ENCODE assay signal across 10 mouse cellular contexts in genomic region chr7:65772845-65773244, GRCm38 (mm10).
DNase-seq lines count a peak whose midpoint lies in the region; ATAC-seq and TF ChIP-seq lines count a peak whose summit lies in the region.
"Had no signal": no experiment of that assay in that cellular context is flagged by ENCODE, and none has a peak within 500 bp of the region (broad histone marks: within the 10 kb centered on the region; RNA-seq: fewer than 3 reads in every experiment).

No protein-coding gene starts in this region.

- H3K9ac ChIP-seq in embryonic facial prominence, embryonic 11.5 days (replicated peaks; ENCODE audit: low read length), result no peak overlapping the region
- H3K9ac ChIP-seq in liver, adult 2 months (ENCODE audit: low read depth, low read length), result no peak overlapping the region
- H3K9ac ChIP-seq in liver, embryonic 11.5 days (ENCODE audit: low read depth, low read length), result no peak overlapping the region
- H3K9ac ChIP-seq: kidney, embryonic 15.5 days had no signal

- no peak for ATAC-seq in embryonic facial prominence, embryonic 11.5 days (replicated peaks; ENCODE audit: insufficient number of reproducible peaks, low FRiP score, low TSS enrichment, low read depth)
- ATAC-seq in liver, embryonic 11.5 days (replicated peaks; ENCODE audit: low FRiP score), result no peak
- no peak for ATAC-seq in Patski
- ATAC-seq: activated CD4-positive, CD25-positive, alpha-beta regulatory T cell, adult 4 months had no signal

- peak; percentile 9 for DNase-seq in embryonic facial prominence, embryonic 11.5 days (ENCODE audit: low spot score)
- no peak for DNase-seq in embryonic facial prominence, embryonic 10.5 days (ENCODE audit: low spot score)
- peak; percentile 45 for DNase-seq in liver, adult 2 months (ENCODE audit: extremely low read depth, low read depth, low spot score)
- DNase-seq in liver, embryonic 11.5 days (ENCODE audit: low spot score), result no peak
- DNase-seq in A20 (ENCODE audit: low read depth, low spot score) (peak; percentile 10), Patski (ENCODE audit: low read depth, low spot score) (no peak)
- DNase-seq in urinary bladder, postnatal 10 days (ENCODE audit: low spot score), result no peak
- DNase-seq in layer of hippocampus, adult 9-10 months (ENCODE audit: low spot score), result no peak

- in situ Hi-C loops in Patski (cut with MboI; ENCODE audit: low pct_unique_long_range_greater_than_20kb), result loop anchor here (5.0 kb wide), 1 partner anchor 279 kb away; no protein-coding TSS in a partner anchor

- POLR2A ChIA-PET in Patski (lab: Charles Lee), result no interaction called here

- H3K4me1 ChIP-seq in embryonic facial prominence, embryonic 11.5 days (ENCODE audit: control insufficient read depth, insufficient read depth, low read length), result no peaks in the 10 kb centered on the region
- no peaks in the 10 kb centered on the region for H3K4me1 ChIP-seq in embryonic facial prominence, embryonic 10.5 days
- H3K4me1 ChIP-seq in liver, adult 2 months (ENCODE audit: control insufficient read depth, insufficient read depth, low read length), result peaks cover 7% of the 10 kb centered on the region
- no peaks in the 10 kb centered on the region for H3K4me1 ChIP-seq in liver, embryonic 11.5 days (replicated peaks; ENCODE audit: control insufficient read depth, insufficient read depth, low read length)
- H3K4me1 ChIP-seq: kidney, embryonic 15.5 days had no signal

- no peak overlapping the region for H3K4me2 ChIP-seq in embryonic facial prominence, embryonic 11.5 days (ENCODE audit: low read depth, low read length)
- no peak overlapping the region for H3K4me2 ChIP-seq in liver, embryonic 11.5 days
- H3K4me2 ChIP-seq: kidney, embryonic 15.5 days had no signal

- no peak overlapping the region for H3K4me3 ChIP-seq in embryonic facial prominence, embryonic 11.5 days (ENCODE audit: low read depth, low read length)
- no peak overlapping the region for H3K4me3 ChIP-seq in embryonic facial prominence, embryonic 10.5 days
- H3K4me3 ChIP-seq in liver, adult 2 months (ENCODE audit: insufficient read depth, low read depth, low read length), result no peak overlapping the region
- no peak overlapping the region for H3K4me3 ChIP-seq in liver, embryonic 11.5 days (ENCODE audit: low read depth, low read length)
- H3K4me3 ChIP-seq: kidney, embryonic 15.5 days had no signal

- CTCF ChIA-PET in Patski (lab: Charles Lee), result interaction anchor here (1.0 to 1.3 kb wide), 3 partner anchors 8 to 159 kb away, joined by 3 read pairs; no protein-coding TSS in a partner anchor

- no peak for TF ChIP-seq POLR2A in liver, adult 2 months (IDR thresholded peaks at IDR 0.05; ENCODE audit: extremely low read depth, insufficient read depth, low read length)

- H3K9me3 ChIP-seq in embryonic facial prominence, embryonic 11.5 days (replicated peaks; ENCODE audit: control insufficient read depth, low read length), result no peaks in the 10 kb centered on the region
- H3K9me3 ChIP-seq in embryonic facial prominence, embryonic 10.5 days, result no peaks in the 10 kb centered on the region
- no peaks in the 10 kb centered on the region for H3K9me3 ChIP-seq in liver, embryonic 11.5 days (ENCODE audit: control insufficient read depth, low read length)
- H3K9me3 ChIP-seq: kidney, embryonic 15.5 days had no signal

- H3K27ac ChIP-seq in embryonic facial prominence, embryonic 11.5 days (replicated peaks; ENCODE audit: low read depth, low read length), result no peak overlapping the region
- no peak overlapping the region for H3K27ac ChIP-seq in embryonic facial prominence, embryonic 10.5 days (replicated peaks)
- H3K27ac ChIP-seq in liver, adult 2 months (replicated peaks; ENCODE audit: insufficient read depth, low read depth, low read length), result no peak overlapping the region
- no peak overlapping the region for H3K27ac ChIP-seq in liver, embryonic 11.5 days (ENCODE audit: low read depth, low read length)
- H3K27ac ChIP-seq: kidney, embryonic 15.5 days had no signal

- WGBS in embryonic facial prominence, embryonic 11.5 days, result 80% methylated on average over 3 of the region's 3 CpGs
- 79% methylated on average over 3 of the region's 3 CpGs for WGBS in embryonic facial prominence, embryonic 10.5 days
- WGBS in liver, adult 2 months, result 86% methylated on average over 3 of the region's 3 CpGs
- WGBS in liver, embryonic 11.5 days, result 69% methylated on average over 3 of the region's 3 CpGs

- H3K27me3 ChIP-seq in embryonic facial prominence, embryonic 11.5 days (ENCODE audit: control insufficient read depth, insufficient read depth, low read length), result no peaks in the 10 kb centered on the region
- H3K27me3 ChIP-seq in embryonic facial prominence, embryonic 10.5 days (replicated peaks; ENCODE audit: low read depth, poor library complexity, severe bottlenecking), result no peaks in the 10 kb centered on the region
- H3K27me3 ChIP-seq in liver, adult 2 months (ENCODE audit: control insufficient read depth, insufficient read depth, low read length), result no peaks in the 10 kb centered on the region
- H3K27me3 ChIP-seq in liver, embryonic 11.5 days (replicated peaks; ENCODE audit: control insufficient read depth, insufficient read depth, low read length), result no peaks in the 10 kb centered on the region
- no peaks in the 10 kb centered on the region for H3K27me3 ChIP-seq in Patski
- H3K27me3 ChIP-seq: kidney, embryonic 15.5 days had no signal

- H3K36me3 ChIP-seq in embryonic facial prominence, embryonic 11.5 days (replicated peaks; ENCODE audit: control insufficient read depth, insufficient read depth, low read depth, low read length), result no peaks in the 10 kb centered on the region
- no peaks in the 10 kb centered on the region for H3K36me3 ChIP-seq in embryonic facial prominence, embryonic 10.5 days (replicated peaks)
- no peaks in the 10 kb centered on the region for H3K36me3 ChIP-seq in liver, adult 2 months (ENCODE audit: control insufficient read depth, insufficient read depth, low read length)
- no peaks in the 10 kb centered on the region for H3K36me3 ChIP-seq in liver, embryonic 11.5 days (ENCODE audit: control insufficient read depth, insufficient read depth, low read length)
- H3K36me3 ChIP-seq: kidney, embryonic 15.5 days had no signal

- H3K79me2 ChIP-seq in liver, adult 2 months (ENCODE audit: control insufficient read depth, insufficient read depth, low read length), result no peaks in the 10 kb centered on the region

- peak; percentile 71 for TF ChIP-seq CTCF in liver, adult 2 months (IDR thresholded peaks at IDR 0.05; ENCODE audit: low read depth, low read length)
- peak; percentile 84 for TF ChIP-seq CTCF in Patski (IDR thresholded peaks at IDR 0.05)

Comparison
In these comparisons a context has a peak if more than half of its experiments do, and no peak if none do; other contexts are left out.
1. DNase-seq: peak in embryonic facial prominence, embryonic 11.5 days (single experiment), liver, adult 2 months (single experiment) and A20 (single experiment); none in embryonic facial prominence, embryonic 10.5 days (single experiment), liver, embryonic 11.5 days (single experiment), Patski (single experiment), urinary bladder, postnatal 10 days (single experiment) and layer of hippocampus, adult 9-10 months (single experiment).